Mouse (Mus musculus) testis, adult 2 months (tissue): Measurements from ENCODE around the gene Fli1. TPM values are rescaled to one million over a fixed set of nuclear protein-coding genes. Genes with fewer than 3 reads are reported as not detected.

Experiments used
- H3K27ac ChIP-seq: fragments of 200-500 bp; 2 replicates; pipeline ENCODE4 v1.5.1; 2012; ENCODE audit warnings: low read depth, low read length; ENCODE audit not compliant: control insufficient read depth, insufficient read depth
- H3K27me3 ChIP-seq: fragments of 200-500 bp; 2 replicates; pipeline ENCODE4 v1.6.1; 2012; ENCODE audit warnings: mild to moderate bottlenecking, low read length, moderate library complexity; ENCODE audit not compliant: control insufficient read depth, insufficient read depth
- H3K36me3 ChIP-seq: fragments of 200-500 bp; 2 replicates; pipeline ENCODE4 v1.6.1; 2012; ENCODE audit warnings: mild to moderate bottlenecking, low read length; ENCODE audit not compliant: control insufficient read depth, insufficient read depth
- H3K4me1 ChIP-seq: fragments of 200-500 bp; 2 replicates; pipeline ENCODE4 v1.6.1; 2012; ENCODE audit warnings: low read length; ENCODE audit not compliant: control insufficient read depth, insufficient read depth
- H3K4me3 ChIP-seq: fragments of 200-500 bp; 2 replicates; pipeline ENCODE4 v1.5.1; 2012; ENCODE audit warnings: low read depth, mild to moderate bottlenecking, low read length, moderate library complexity, mixed read lengths; ENCODE audit not compliant: control insufficient read depth
- CTCF ChIP-seq: fragments of 200-500 bp; IDR thresholded peaks from 2 replicates; pipeline ENCODE4 v1.5.1; 2012; ENCODE audit warnings: low read depth, mild to moderate bottlenecking, inconsistent platforms, low read length, moderate library complexity; ENCODE audit not compliant: control insufficient read depth, insufficient read depth, insufficient replicate concordance
- POLR2A ChIP-seq: fragments of 200-500 bp; IDR thresholded peaks from 2 replicates; pipeline ENCODE4 v1.6.1; 2012; ENCODE audit warnings: low read depth, mild to moderate bottlenecking, inconsistent platforms, low read length, moderate library complexity; ENCODE audit not compliant: control insufficient read depth
- polyA plus RNA-seq: library from polyadenylated mRNA; depleted of rRNA; stranded (reverse); fragments of >200 nt; gene quantifications from 2 replicates; pipeline ENCODE4 v1.2.3, GENCODE M21; 2012

The Fli1 gene
- polyA plus RNA-seq, 1 experiment: 0.51 TPM

DNA sequence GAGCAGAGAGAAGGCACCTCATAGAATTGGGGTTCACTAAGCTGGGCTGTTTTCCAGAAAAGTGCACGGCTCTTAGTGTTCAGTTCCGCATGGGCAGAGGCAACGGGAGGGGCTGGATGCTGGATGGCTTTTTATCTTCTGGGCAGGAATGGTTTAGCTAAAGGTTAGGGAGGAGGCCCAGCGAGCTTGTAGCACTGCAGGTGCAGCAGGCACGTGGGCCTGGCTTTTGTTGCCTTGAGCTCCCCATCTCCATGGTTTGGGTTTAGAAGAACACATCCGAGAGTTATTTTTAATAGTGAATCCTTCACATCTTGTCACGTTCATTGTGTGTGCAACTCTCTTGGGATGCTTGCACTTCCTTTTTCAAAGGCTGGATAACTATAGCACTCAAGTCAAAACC is 117.3 kb downstream of the Fli1 start:
- Histone ChIP-seq H3K4me1 (no peaks in the 10 kb centered on the region), H3K4me3 (no peak overlapping the region), H3K27ac (no peak overlapping the region), H3K27me3 (no peaks in the 10 kb centered on the region), H3K36me3 (no peaks in the 10 kb centered on the region)
- TF ChIP-seq CTCF: no peak
- TF ChIP-seq POLR2A: no peak

DNA sequence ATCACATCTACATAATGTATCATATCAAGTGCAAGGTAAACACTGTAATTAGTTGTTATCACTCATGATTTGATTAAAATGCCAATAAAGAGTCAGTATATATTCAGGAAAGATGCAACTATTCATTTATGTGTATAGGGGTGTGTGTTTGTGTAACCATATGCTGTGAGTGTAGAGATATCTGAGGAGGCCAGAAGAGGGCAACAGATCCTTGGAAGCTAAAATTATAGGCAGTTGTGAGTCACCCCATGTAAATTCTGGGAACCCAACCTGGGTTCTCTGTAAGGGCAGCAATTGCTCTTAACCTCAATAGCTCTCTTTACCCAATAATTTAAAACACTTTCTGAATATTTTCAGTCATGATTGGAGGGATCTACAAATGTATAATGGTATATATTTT is 122.0 kb downstream of the Fli1 start:
- no peaks in the 10 kb centered on the region for H3K36me3 ChIP-seq
- no peaks in the 10 kb centered on the region for H3K27me3 ChIP-seq
- H3K4me3 ChIP-seq: no peak overlapping the region
- no peak for TF ChIP-seq POLR2A
- no peak for TF ChIP-seq CTCF
- H3K27ac ChIP-seq: no peak overlapping the region
- H3K4me1 ChIP-seq: no peaks in the 10 kb centered on the region

DNA sequence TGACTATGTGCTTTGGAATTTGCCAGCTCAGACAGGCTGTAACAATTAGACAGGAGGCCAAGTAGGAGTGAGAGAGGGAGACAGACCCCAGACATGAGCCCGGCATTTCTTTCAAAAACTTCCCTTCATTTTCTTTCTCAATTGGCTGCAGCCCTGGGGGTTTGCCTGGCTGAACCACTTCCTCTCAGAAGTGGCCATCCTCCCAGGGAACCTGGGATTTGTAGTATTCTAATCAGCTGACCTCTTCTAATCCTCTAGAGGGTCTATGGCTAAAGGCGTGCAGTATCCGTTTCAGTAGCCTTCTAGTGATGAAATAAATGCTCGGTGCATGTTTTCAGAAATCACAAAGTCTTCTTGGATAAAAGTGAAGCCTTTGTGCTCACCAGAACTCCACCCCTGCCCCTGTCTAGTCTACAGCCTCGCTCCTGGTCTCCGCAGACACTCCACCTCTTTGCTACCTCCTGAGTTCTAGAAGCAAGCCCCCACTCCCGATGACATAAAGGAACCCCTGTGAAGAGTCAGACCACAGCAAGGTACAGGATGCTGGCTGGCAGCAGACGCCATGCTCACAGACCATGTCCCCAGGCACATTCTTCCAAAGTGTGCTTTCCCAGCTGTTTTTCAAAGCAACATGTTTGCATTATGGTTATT is 125.1 kb downstream of the Fli1 start:
- Histone ChIP-seq H3K36me3 (no peaks in the 10 kb centered on the region), H3K27ac (no peak overlapping the region), H3K27me3 (no peaks in the 10 kb centered on the region), H3K4me1 (no peaks in the 10 kb centered on the region), H3K4me3 (no peak overlapping the region)
- TF ChIP-seq POLR2A (no peak), CTCF (no peak)

DNA sequence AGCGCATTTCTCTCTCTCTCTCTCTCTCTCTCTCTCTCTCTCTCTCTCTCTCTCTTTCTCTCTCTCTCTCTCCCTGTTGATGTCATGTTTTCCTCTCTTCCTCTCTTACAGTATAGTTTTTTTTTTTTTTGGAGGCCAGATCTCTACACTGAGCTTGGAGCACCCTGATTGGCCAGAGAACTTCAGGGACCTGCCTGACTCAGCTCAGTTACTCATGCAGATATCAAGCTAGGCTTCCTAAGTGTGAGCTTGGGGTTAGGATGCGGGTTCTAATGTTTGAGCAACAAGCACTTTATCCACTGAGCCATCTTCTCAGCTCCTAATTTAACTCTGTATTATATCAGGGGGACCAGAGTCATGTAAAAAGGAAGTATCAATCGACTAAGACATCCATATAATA is 126.7 kb downstream of the Fli1 start:
- Histone ChIP-seq H3K4me1 (no peaks in the 10 kb centered on the region), H3K27me3 (no peaks in the 10 kb centered on the region), H3K4me3 (no peak overlapping the region), H3K27ac (no peak overlapping the region), H3K36me3 (no peaks in the 10 kb centered on the region)
- no peak for TF ChIP-seq CTCF

DNA sequence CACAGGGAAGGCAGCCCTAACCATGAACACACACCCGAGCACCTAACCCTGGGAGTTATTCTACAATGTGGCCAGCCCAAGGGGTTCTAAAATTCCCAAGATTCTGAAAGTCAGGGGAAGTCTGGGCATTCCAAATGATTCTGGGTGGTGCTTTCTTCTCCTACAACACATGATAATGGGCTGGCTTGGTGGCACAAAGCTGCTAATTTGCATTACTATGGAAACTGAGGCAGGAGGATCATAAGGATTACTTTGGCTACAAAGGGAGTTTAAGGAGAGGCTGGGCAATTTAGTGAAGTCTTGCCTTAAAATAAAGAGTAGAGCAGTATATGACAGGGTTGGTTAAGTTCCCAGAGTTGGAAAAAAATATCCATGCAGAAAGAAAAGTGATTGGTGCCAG is 127.7 kb downstream of the Fli1 start:
- H3K27ac ChIP-seq: no peak overlapping the region
- no peak overlapping the region for H3K4me3 ChIP-seq
- H3K27me3 ChIP-seq: no peaks in the 10 kb centered on the region
- H3K36me3 ChIP-seq: no peaks in the 10 kb centered on the region
- no peak for TF ChIP-seq CTCF
- H3K4me1 ChIP-seq: no peaks in the 10 kb centered on the region

DNA sequence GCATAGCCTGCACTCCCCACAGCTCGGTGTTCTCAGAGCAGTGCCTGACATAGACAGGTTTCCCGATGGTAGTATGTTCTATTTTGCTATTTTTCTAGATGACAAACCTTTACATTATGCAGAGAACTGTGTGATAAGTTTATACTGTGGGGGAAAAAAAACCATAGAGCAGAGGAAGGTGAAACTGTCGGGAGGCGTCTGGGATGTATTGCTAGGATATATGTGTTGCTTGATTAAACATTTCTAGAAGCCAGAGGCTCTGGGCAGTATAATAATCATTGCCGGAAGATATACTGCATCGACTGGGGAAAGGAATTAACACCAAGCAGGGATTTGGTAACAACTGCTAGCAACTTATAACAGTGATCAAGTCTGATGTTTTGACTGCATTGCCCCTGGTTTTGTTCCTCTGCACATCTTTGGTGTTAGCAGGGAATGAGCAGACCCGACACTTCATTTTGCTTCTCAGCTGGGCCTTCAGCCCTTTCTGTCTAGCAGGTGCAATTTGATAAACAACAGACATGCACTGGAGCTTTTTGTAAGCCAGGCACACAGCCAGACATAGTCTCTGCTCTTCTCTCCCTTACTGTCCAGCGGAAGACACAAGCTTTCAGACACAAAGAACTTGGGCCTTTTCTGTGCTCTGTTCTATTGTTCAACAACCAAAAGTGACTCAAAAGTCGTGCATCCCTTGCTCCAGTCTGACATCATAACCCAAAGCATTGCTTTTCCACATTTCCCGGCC is 129.7 kb downstream of the Fli1 start:
- H3K27me3 ChIP-seq: no peaks in the 10 kb centered on the region; the same call in 1 of the 2 replicates
- no peaks in the 10 kb centered on the region for H3K36me3 ChIP-seq
- no peak overlapping the region for H3K27ac ChIP-seq
- no peak overlapping the region for H3K4me3 ChIP-seq
- H3K4me1 ChIP-seq: peaks cover 6% of the 10 kb centered on the region
- TF ChIP-seq CTCF (no peak), POLR2A (no peak)

DNA sequence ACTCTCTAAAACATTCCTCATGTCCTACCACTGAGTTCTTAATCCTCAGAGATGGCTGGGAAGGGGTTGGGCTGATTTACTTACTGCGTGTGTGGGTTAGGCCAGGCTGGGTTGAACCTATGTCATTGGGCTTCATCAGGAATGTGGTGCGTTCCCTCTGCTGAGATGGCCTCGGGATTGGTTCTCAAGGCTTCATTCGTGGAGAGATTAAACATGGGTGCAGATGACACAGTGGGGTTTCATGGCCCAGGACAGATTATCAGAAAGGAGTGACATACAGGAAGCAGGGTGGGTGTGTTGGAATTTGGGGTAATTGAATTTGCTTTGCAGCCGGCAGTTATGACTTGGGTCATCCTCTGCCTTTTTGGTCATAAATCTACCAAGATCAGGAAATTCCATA is 131.2 kb downstream of the Fli1 start:
- no peak overlapping the region for H3K27ac ChIP-seq
- H3K27me3 ChIP-seq: no peaks in the 10 kb centered on the region; the same call in 1 of the 2 replicates
- H3K4me3 ChIP-seq: no peak overlapping the region
- H3K4me1 ChIP-seq: peaks cover 6% of the 10 kb centered on the region
- no peaks in the 10 kb centered on the region for H3K36me3 ChIP-seq
- TF ChIP-seq POLR2A (no peak), CTCF (no peak)
